Comparison of ENCODE assay signal across 8 mouse cellular contexts in the genomic region with DNA sequence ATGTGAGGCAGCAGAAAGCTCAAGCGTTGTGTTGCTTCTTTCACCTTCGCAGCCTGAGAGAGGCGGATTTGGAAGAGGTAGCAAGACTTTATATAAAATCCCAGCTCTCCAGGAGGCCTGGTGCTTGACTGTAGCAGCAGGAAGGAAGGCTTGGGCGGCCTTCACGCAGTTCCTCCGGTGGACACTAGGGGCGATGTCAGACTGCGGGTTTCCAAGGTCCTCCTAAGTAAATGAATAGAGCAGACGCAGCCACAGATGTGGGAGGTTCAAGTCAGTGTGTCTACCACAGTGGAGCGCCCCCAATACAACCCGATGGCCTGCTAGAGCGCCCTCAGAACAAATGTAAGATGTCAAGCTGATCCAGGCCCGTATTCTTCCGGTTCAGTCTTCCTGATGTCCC.
DNase-seq lines count a peak whose midpoint lies in the region; ATAC-seq lines count a peak whose summit lies in the region.

No protein-coding gene starts in this region.

- H3K4me1 ChIP-seq in hindbrain, embryonic 10.5 days (replicated peaks): peaks cover 10% of the 10 kb centered on the region
- H3K4me1 ChIP-seq in hindbrain, embryonic 13.5 days (replicated peaks): peaks cover 21% of the 10 kb centered on the region
- H3K4me1 ChIP-seq in forebrain, embryonic 16.5 days (replicated peaks; ENCODE audit: control insufficient read depth, insufficient read depth, low read length): 0 out of 2 replicates have a peak, but pooled peaks cover 4% of the 10 kb centered on the region
- peaks cover 14% of the 10 kb centered on the region for H3K4me1 ChIP-seq in hindbrain, embryonic 15.5 days (replicated peaks)
- H3K4me1 ChIP-seq in midbrain, embryonic 16.5 days (ENCODE audit: control insufficient read depth, insufficient read depth, low read length): no peaks in the 10 kb centered on the region

- ATAC-seq in hindbrain, embryonic 13.5 days (ENCODE audit: low FRiP score): no peak
- peak; percentile 32 for ATAC-seq in forebrain, embryonic 16.5 days
- 0 out of 2 replicates have a peak, but pooled peaks have one; percentile 8 for ATAC-seq in hindbrain, embryonic 15.5 days (ENCODE audit: low FRiP score, low read depth)
- peak; percentile 19; the same call in 1 of the 2 replicates for ATAC-seq in midbrain, embryonic 16.5 days

- H3K9ac ChIP-seq in hindbrain, embryonic 13.5 days: no peak overlapping the region
- H3K9ac ChIP-seq in forebrain, embryonic 16.5 days (replicated peaks; ENCODE audit: low read depth, low read length): no peak overlapping the region
- H3K9ac ChIP-seq in hindbrain, embryonic 15.5 days: no peak overlapping the region
- H3K9ac ChIP-seq in midbrain, embryonic 16.5 days (ENCODE audit: low read depth, low read length): no peak overlapping the region

- no peaks in the 10 kb centered on the region for H3K27me3 ChIP-seq in hindbrain, embryonic 10.5 days (ENCODE audit: insufficient read depth, poor library complexity, severe bottlenecking)
- no peaks in the 10 kb centered on the region for H3K27me3 ChIP-seq in hindbrain, embryonic 13.5 days
- no peaks in the 10 kb centered on the region for H3K27me3 ChIP-seq in forebrain, embryonic 16.5 days (replicated peaks; ENCODE audit: control insufficient read depth, insufficient read depth, low read length)
- no peaks in the 10 kb centered on the region for H3K27me3 ChIP-seq in hindbrain, embryonic 15.5 days
- no peaks in the 10 kb centered on the region for H3K27me3 ChIP-seq in midbrain, embryonic 16.5 days (ENCODE audit: control insufficient read depth, insufficient read depth, low read depth, low read length)
- H3K27me3 ChIP-seq in splenic B cell, adult 2 months (ENCODE audit: control insufficient read depth, insufficient read depth, low read length, poor library complexity, severe bottlenecking): no peaks in the 10 kb centered on the region

- H3K9me3 ChIP-seq in hindbrain, embryonic 10.5 days: no peaks in the 10 kb centered on the region
- no peaks in the 10 kb centered on the region for H3K9me3 ChIP-seq in hindbrain, embryonic 13.5 days
- no peaks in the 10 kb centered on the region for H3K9me3 ChIP-seq in forebrain, embryonic 16.5 days (ENCODE audit: control insufficient read depth, low read length)
- H3K9me3 ChIP-seq in hindbrain, embryonic 15.5 days: no peaks in the 10 kb centered on the region
- H3K9me3 ChIP-seq in midbrain, embryonic 16.5 days (replicated peaks; ENCODE audit: control insufficient read depth, low read length, poor library complexity, severe bottlenecking): no peaks in the 10 kb centered on the region

- intact Hi-C loops in left cerebral cortex, postnatal 10 days (cut with DNase I): loop anchor here (10.0 kb wide), 3 partner anchors 265 to 485 kb away; no protein-coding TSS in a partner anchor

- peak; percentile 79 for DNase-seq in hindbrain, embryonic 10.5 days (ENCODE audit: low spot score)
- peak; percentile 39 for DNase-seq in c-Kit-positive CD71-negative TER-119-negative erythroid progenitor cells, embryonic 14.5 days (ENCODE audit: low read depth)
- DNase-seq in left cerebral cortex, postnatal 10 days (ENCODE audit: extremely low spot score in 1 of 2, low spot score in 2 of 2): peak; percentile 71 to 78
- peak; percentile 58 for DNase-seq in splenic B cell, adult 2 months (ENCODE audit: low read depth, low spot score)

- no peaks in the 10 kb centered on the region for H3K36me3 ChIP-seq in hindbrain, embryonic 10.5 days
- H3K36me3 ChIP-seq in hindbrain, embryonic 13.5 days: no peaks in the 10 kb centered on the region
- H3K36me3 ChIP-seq in forebrain, embryonic 16.5 days (ENCODE audit: control insufficient read depth, insufficient read depth): no peaks in the 10 kb centered on the region
- no peaks in the 10 kb centered on the region for H3K36me3 ChIP-seq in hindbrain, embryonic 15.5 days
- H3K36me3 ChIP-seq in midbrain, embryonic 16.5 days (ENCODE audit: control insufficient read depth, insufficient read depth, low read length): no peaks in the 10 kb centered on the region
- no peaks in the 10 kb centered on the region for H3K36me3 ChIP-seq in splenic B cell, adult 2 months (ENCODE audit: control insufficient read depth, insufficient read depth, low read length, poor library complexity, severe bottlenecking)

- WGBS in hindbrain, embryonic 10.5 days: 21% methylated on average over 14 of the region's 14 CpGs
- WGBS in hindbrain, embryonic 13.5 days: 24% methylated on average over 14 of the region's 14 CpGs
- WGBS in forebrain, embryonic 16.5 days: 16% methylated on average over 14 of the region's 14 CpGs
- 27% methylated on average over 14 of the region's 14 CpGs for WGBS in hindbrain, embryonic 15.5 days
- WGBS in midbrain, embryonic 16.5 days: 22% methylated on average over 14 of the region's 14 CpGs

- H3K4me3 ChIP-seq in hindbrain, embryonic 10.5 days: no peak overlapping the region
- H3K4me3 ChIP-seq in hindbrain, embryonic 13.5 days: no peak overlapping the region
- no peak overlapping the region for H3K4me3 ChIP-seq in forebrain, embryonic 16.5 days (replicated peaks; ENCODE audit: low read length)
- no peak overlapping the region for H3K4me3 ChIP-seq in hindbrain, embryonic 15.5 days
- no peak overlapping the region for H3K4me3 ChIP-seq in midbrain, embryonic 16.5 days (ENCODE audit: low read depth, low read length)

- H3K4me2 ChIP-seq in hindbrain, embryonic 13.5 days: no peak overlapping the region
- H3K4me2 ChIP-seq in forebrain, embryonic 16.5 days (ENCODE audit: low read length): no peak overlapping the region
- H3K4me2 ChIP-seq in hindbrain, embryonic 15.5 days: no peak overlapping the region
- no peak overlapping the region for H3K4me2 ChIP-seq in midbrain, embryonic 16.5 days (ENCODE audit: low read length)

- H3K27ac ChIP-seq in hindbrain, embryonic 10.5 days: no peak overlapping the region
- no peak overlapping the region for H3K27ac ChIP-seq in hindbrain, embryonic 13.5 days
- H3K27ac ChIP-seq in forebrain, embryonic 16.5 days (ENCODE audit: low read length): no peak overlapping the region
- H3K27ac ChIP-seq in hindbrain, embryonic 15.5 days (replicated peaks): no peak overlapping the region
- no peak overlapping the region for H3K27ac ChIP-seq in midbrain, embryonic 16.5 days (ENCODE audit: low read length)
